16 mouse cellular contexts compared by ENCODE assay signal in the genomic region with DNA sequence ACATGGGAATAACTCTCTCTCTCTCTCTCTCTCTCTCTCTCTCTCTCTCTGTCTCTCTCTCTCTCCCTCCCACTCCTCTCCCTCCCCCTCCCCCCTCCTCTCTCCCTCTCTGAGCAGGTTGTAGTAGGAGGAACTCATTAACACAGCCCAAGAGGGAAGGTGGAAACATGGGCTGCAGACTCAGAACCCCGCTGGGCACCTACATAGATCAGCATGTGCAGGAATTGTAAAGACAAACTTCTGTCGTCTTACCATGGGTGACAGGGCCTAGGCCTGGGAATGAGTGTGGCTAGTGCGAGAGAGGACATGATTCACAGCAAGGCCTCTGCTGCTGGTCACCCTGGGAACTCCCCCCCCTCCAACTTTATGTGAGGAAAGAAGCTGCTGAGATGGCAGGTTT. TPM values are rescaled to one million over a fixed set of nuclear protein-coding genes. Genes with fewer than 3 reads are reported as not detected.
"Had no signal": no experiment of that assay in that cellular context is flagged by ENCODE, and none has a peak within 500 bp of the region (broad histone marks: within the 10 kb centered on the region; RNA-seq: fewer than 3 reads in every experiment).

No protein-coding gene starts in this region.

- H3K9me3 ChIP-seq: liver, embryonic 13.5 days; midbrain, embryonic 12.5 days; midbrain, embryonic 15.5 days; neural tube, embryonic 13.5 days; stomach, embryonic 15.5 days had no signal

- H3K36me3 ChIP-seq: liver, embryonic 13.5 days; midbrain, embryonic 12.5 days; midbrain, embryonic 15.5 days; neural tube, embryonic 13.5 days; stomach, embryonic 15.5 days had no signal

- H3K27ac ChIP-seq: layer of hippocampus, adult 2 months; liver, embryonic 13.5 days; macrophage; midbrain, embryonic 12.5 days; midbrain, embryonic 15.5 days; neural tube, embryonic 13.5 days; stomach, embryonic 15.5 days had no signal

- H3K27me3 ChIP-seq: liver, embryonic 13.5 days; midbrain, embryonic 15.5 days; neural tube, embryonic 13.5 days; stomach, embryonic 15.5 days had no signal

- H3K4me3 ChIP-seq: layer of hippocampus, adult 2 months; liver, embryonic 13.5 days; midbrain, embryonic 12.5 days; midbrain, embryonic 15.5 days; neural tube, embryonic 13.5 days; stomach, embryonic 15.5 days had no signal

- H3K4me1 ChIP-seq: stomach, embryonic 15.5 days had no signal

- DNase-seq: kidney, adult 18-20 months; kidney, adult 9 months; kidney, postnatal 14 days; layer of hippocampus, adult 9-11 months; liver, embryonic 13.5 days; lung, embryonic 14.5 days; retina, postnatal 1 day; right cerebral cortex, postnatal 25 days; spleen, adult 18-20 months; thymus, postnatal 25 days had no signal

RNA-seq across cellular contexts. Expression of a gene that starts 1.5 kb away (rescaled TPM):
- polyA plus RNA-seq: macrophage had no signal
